Comparison of ENCODE assay signal across 9 mouse cellular contexts in genomic region chr12:113138901-113139864, GRCm38 (mm10). TPM values are rescaled to one million over a fixed set of nuclear protein-coding genes. Genes with fewer than 3 reads are reported as not detected.
DNase-seq lines count a peak whose midpoint lies in the region; ATAC-seq and TF ChIP-seq lines count a peak whose summit lies in the region.
"Had no signal": no experiment of that assay in that cellular context is flagged by ENCODE, and none has a peak within 500 bp of the region (broad histone marks: within the 10 kb centered on the region; RNA-seq: fewer than 3 reads in every experiment).

No protein-coding gene starts in this region.

- 68% methylated on average over 11 of the region's 11 CpGs for WGBS in spleen, adult 2 months
- 50% methylated on average over 11 of the region's 11 CpGs for WGBS in limb, embryonic 11.5 days
- 27% methylated on average over 11 of the region's 11 CpGs for WGBS in midbrain, postnatal 0 days

- peaks cover 14% of the 10 kb centered on the region for H3K36me3 ChIP-seq in spleen, adult 2 months (ENCODE audit: control insufficient read depth, insufficient read depth, low read length)
- peaks cover 23% of the 10 kb centered on the region for H3K36me3 ChIP-seq in limb, embryonic 11.5 days (ENCODE audit: control insufficient read depth, insufficient read depth, low read length)
- H3K36me3 ChIP-seq in midbrain, postnatal 0 days (ENCODE audit: insufficient read depth, low read length) = peaks cover 37% of the 10 kb centered on the region

- H3K4me2 ChIP-seq in limb, embryonic 11.5 days (ENCODE audit: low read depth, severe bottlenecking) = peak overlapping the region; percentile 80
- peak overlapping the region; percentile 63 for H3K4me2 ChIP-seq in midbrain, postnatal 0 days (ENCODE audit: low read depth, low read length, poor library complexity, severe bottlenecking)

- peaks cover 9% of the 10 kb centered on the region; the same call in 1 of the 2 replicates for H3K4me1 ChIP-seq in spleen, adult 2 months (ENCODE audit: control insufficient read depth, insufficient read depth, insufficient read length)
- H3K4me1 ChIP-seq in limb, embryonic 11.5 days (ENCODE audit: control insufficient read depth, insufficient read depth, low read length) = peaks cover 16% of the 10 kb centered on the region
- peaks cover 29% of the 10 kb centered on the region for H3K4me1 ChIP-seq in midbrain, postnatal 0 days (ENCODE audit: insufficient read depth, low read length)

- no peak for ATAC-seq in limb, embryonic 11.5 days (ENCODE audit: insufficient number of reproducible peaks, low FRiP score, low TSS enrichment, low read depth)
- ATAC-seq in midbrain, postnatal 0 days (ENCODE audit: low FRiP score) = peak; percentile 2; the same call in 1 of the 2 replicates
- ATAC-seq in cerebellum, adult (ENCODE audit: insufficient number of reproducible peaks, low FRiP score, low TSS enrichment) = no peak

- 0 out of 2 replicates have a peak, but pooled peaks cover 3% of the 10 kb centered on the region for H3K27me3 ChIP-seq in spleen, adult 2 months (ENCODE audit: control insufficient read depth, insufficient read depth, low read length)
- H3K27me3 ChIP-seq in limb, embryonic 11.5 days (ENCODE audit: control insufficient read depth, insufficient read depth, low read length) = peaks cover 21% of the 10 kb centered on the region
- no peaks in the 10 kb centered on the region for H3K27me3 ChIP-seq in midbrain, postnatal 0 days (ENCODE audit: insufficient read depth, low read length)

- no peak for TF ChIP-seq POLR2A in spleen, adult 2 months (IDR thresholded peaks at IDR 0.05; ENCODE audit: low read depth, low read length)

- H3K9me3 ChIP-seq in limb, embryonic 11.5 days (ENCODE audit: control insufficient read depth, low read length) = no peaks in the 10 kb centered on the region
- no peaks in the 10 kb centered on the region for H3K9me3 ChIP-seq in midbrain, postnatal 0 days (ENCODE audit: low read length)

- H3K27ac ChIP-seq in spleen, adult 2 months (ENCODE audit: insufficient read depth, low read length) = no peak overlapping the region
- no peak overlapping the region for H3K27ac ChIP-seq in limb, embryonic 11.5 days (replicated peaks; ENCODE audit: low read depth, low read length)
- peak overlapping the region; percentile 77 for H3K27ac ChIP-seq in midbrain, postnatal 0 days (ENCODE audit: low read depth, low read length)

- H3K4me3 ChIP-seq in spleen, adult 2 months (ENCODE audit: extremely low read depth, insufficient read depth, insufficient read length) = peak overlapping the region; percentile 61; the same call in 1 of the 2 replicates
- no peak overlapping the region for H3K4me3 ChIP-seq in limb, embryonic 11.5 days (ENCODE audit: low read depth, low read length)
- peak overlapping the region; percentile 66 for H3K4me3 ChIP-seq in midbrain, postnatal 0 days (ENCODE audit: low read depth, low read length)

- no peak for TF ChIP-seq CTCF in spleen, adult 2 months (IDR thresholded peaks at IDR 0.05; ENCODE audit: extremely low read depth, insufficient read depth, insufficient read length, insufficient replicate concordance)
- no peak for TF ChIP-seq CTCF in midbrain, postnatal 0 days (IDR thresholded peaks at IDR 0.05)

- no peak overlapping the region for H3K9ac ChIP-seq in limb, embryonic 11.5 days (ENCODE audit: low read length)
- peak overlapping the region; percentile 63 for H3K9ac ChIP-seq in midbrain, postnatal 0 days (replicated peaks; ENCODE audit: low read length, poor library complexity, severe bottlenecking)

- DNase-seq in spleen, adult 2 months (ENCODE audit: low read depth in 1 of 2, low spot score in 2 of 2) = no peak
- no peak for DNase-seq in spleen, postnatal 14 days (ENCODE audit: low spot score in 2 of 2)
- DNase-seq in heart, postnatal 4 days = peak; percentile 54
- DNase-seq in limb, embryonic 11.5 days (ENCODE audit: low spot score) = no peak
- DNase-seq in midbrain, postnatal 0 days (ENCODE audit: low spot score) = no peak
- no peak for DNase-seq in ovary, postnatal 10 days (ENCODE audit: low spot score)
- no peak for DNase-seq in Muller cell, postnatal 12 days (ENCODE audit: inconsistent ontology term)

RNA-seq across cellular contexts. Expression of gene Crip2, which starts 0.9 kb away (rescaled TPM):
- 137 and 141 TPM in 2 replicates for polyA plus RNA-seq in spleen, adult 2 months (2012; rRNA removed)
- 1,000 to 10,000 TPM; 1,189 to 1,285 TPM for total RNA-seq in heart, postnatal 4 days (2021)
- 49.7 and 53.8 TPM in 2 replicates for polyA plus RNA-seq in limb, embryonic 11.5 days (2014; fragmentation: Nextera tagmentation; extraction: Ambion mirVana)
- total RNA-seq in midbrain, postnatal 0 days (2014; rRNA removed) = 147 and 185 TPM in 2 replicates
- 317 and 336 TPM in 2 replicates for polyA plus RNA-seq in midbrain, postnatal 0 days (2015; fragmentation: Nextera tagmentation; extraction: Ambion mirVana)

RNA-seq across cellular contexts. Expression of gene Crip1, which starts 6.9 kb away (rescaled TPM):
- polyA plus RNA-seq in spleen, adult 2 months (2012; rRNA removed) = 414 and 544 TPM in 2 replicates
- total RNA-seq in heart, postnatal 4 days (2021) = 100 to 1,000 TPM; 301 to 312 TPM
- 56.2 and 62.8 TPM in 2 replicates for polyA plus RNA-seq in limb, embryonic 11.5 days (2014; fragmentation: Nextera tagmentation; extraction: Ambion mirVana)
- total RNA-seq in midbrain, postnatal 0 days (2014; rRNA removed) = 2.5 and 3.9 TPM in 2 replicates
- polyA plus RNA-seq in midbrain, postnatal 0 days (2015; fragmentation: Nextera tagmentation; extraction: Ambion mirVana) = 25.0 and 26.0 TPM in 2 replicates

RNA-seq across cellular contexts. Expression of gene Tedc1, which starts 17.0 kb away (rescaled TPM):
- 16.8 and 23.2 TPM in 2 replicates for polyA plus RNA-seq in spleen, adult 2 months (2012; rRNA removed)
- total RNA-seq in heart, postnatal 4 days (2021) = 10 to 100 TPM in 1 of 2 experiments, 1 to 10 TPM in 1; 9.4 to 10.3 TPM
- polyA plus RNA-seq in limb, embryonic 11.5 days (2014; fragmentation: Nextera tagmentation; extraction: Ambion mirVana) = 39.9 and 41.3 TPM in 2 replicates
- 4.3 and 17.0 TPM in 2 replicates for total RNA-seq in midbrain, postnatal 0 days (2014; rRNA removed)
- polyA plus RNA-seq in midbrain, postnatal 0 days (2015; fragmentation: Nextera tagmentation; extraction: Ambion mirVana) = 8.8 and 8.9 TPM in 2 replicates

RNA-seq across cellular contexts. Expression of gene Mta1, which starts 41.1 kb away (rescaled TPM):
- polyA plus RNA-seq in spleen, adult 2 months (2012; rRNA removed) = 55.6 and 77.7 TPM in 2 replicates
- 10 to 100 TPM; 55.2 to 61.3 TPM for total RNA-seq in heart, postnatal 4 days (2021)
- 24.2 and 26.4 TPM in 2 replicates for polyA plus RNA-seq in limb, embryonic 11.5 days (2014; fragmentation: Nextera tagmentation; extraction: Ambion mirVana)
- total RNA-seq in midbrain, postnatal 0 days (2014; rRNA removed) = 48.3 and 55.2 TPM in 2 replicates
- polyA plus RNA-seq in midbrain, postnatal 0 days (2015; fragmentation: Nextera tagmentation; extraction: Ambion mirVana) = 15.3 and 16.8 TPM in 2 replicates

RNA-seq across cellular contexts. Expression of gene Tmem121, which starts 46.5 kb away (rescaled TPM):
- polyA plus RNA-seq in spleen, adult 2 months (2012; rRNA removed) = 1.7 and 2.1 TPM in 2 replicates
- total RNA-seq in heart, postnatal 4 days (2021) = 1 to 10 TPM; 1.4 to 1.5 TPM
- 8.0 and 12.0 TPM in 2 replicates for polyA plus RNA-seq in limb, embryonic 11.5 days (2014; fragmentation: Nextera tagmentation; extraction: Ambion mirVana)
- 80.8 and 89.1 TPM in 2 replicates for total RNA-seq in midbrain, postnatal 0 days (2014; rRNA removed)
- polyA plus RNA-seq in midbrain, postnatal 0 days (2015; fragmentation: Nextera tagmentation; extraction: Ambion mirVana) = 63.6 and 67.5 TPM in 2 replicates
- total RNA-seq: neutrophil, adult 5-6 weeks had no signal
